Mouse (Mus musculus) heart, embryonic 12.5 days (tissue): ENCODE data around the gene Atp1a3. TPM values are rescaled to one million over a fixed set of nuclear protein-coding genes. Genes with fewer than 3 reads are reported as not detected.

Source experiments
- microRNA-seq: library from miRNA; unstranded; fragments of <30 nt; microRNA quantifications from one replicate; pipeline ENCODE4, GENCODE M21; 2017
- polyA plus RNA-seq: library from polyadenylated mRNA; unstranded; fragments of >200 nt; fragmentation: Nextera tagmentation; extraction: Ambion mirVana; gene quantifications from 2 replicates; pipeline ENCODE4 v1.2.1, GENCODE M21; 2016

Gene Atp1a3
- polyA plus RNA-seq, 1 experiment from 2014 or later: 3.8 TPM

Small RNA genes lying within 50 kb of the gene (microRNA-seq; reads per million reads assigned to microRNA genes)
- gene Mir7046 (not detected), gene Mir7047 (not detected)

Other genes with a start within 250 kb of the Atp1a3 start
- gene Cd177, start 245.6 kb downstream of the Atp1a3 start, polyA plus RNA-seq: 0.06 TPM in 1 of 2 replicates, not detected in the other
- gene Ceacam10, start 228.8 kb downstream of the Atp1a3 start, polyA plus RNA-seq: not detected in 2 replicates
- 12.6 and 13.6 TPM in 2 replicates for gene Gm9844, start 143.7 kb downstream of the Atp1a3 start, polyA plus RNA-seq
- not detected in 2 replicates for gene Lypd4, start 136.0 kb downstream of the Atp1a3 start, polyA plus RNA-seq
- gene Dmrtc2, start 135.9 kb downstream of the Atp1a3 start, polyA plus RNA-seq: not detected in 2 replicates
- 1,145 and 1,216 TPM in 2 replicates for gene Rps19, start 121.6 kb downstream of the Atp1a3 start, polyA plus RNA-seq
- 0.15 TPM in 1 of 2 replicates, not detected in the other for gene Cd79a, start 108.6 kb downstream of the Atp1a3 start, polyA plus RNA-seq
- gene Arhgef1, start 103.0 kb downstream of the Atp1a3 start, polyA plus RNA-seq: 82.7 and 83.0 TPM in 2 replicates
- not detected in 2 replicates for gene Gm4881, start 61.5 kb downstream of the Atp1a3 start, polyA plus RNA-seq
- 153 and 170 TPM in 2 replicates for gene Rabac1, start 33.2 kb downstream of the Atp1a3 start, polyA plus RNA-seq
- 7.7 and 7.9 TPM in 2 replicates for gene Grik5, start 66.4 kb upstream of the Atp1a3 start, polyA plus RNA-seq
- gene Zfp574, start 66.6 kb upstream of the Atp1a3 start, polyA plus RNA-seq: 24.4 and 24.5 TPM in 2 replicates
- 0.54 and 0.81 TPM in 2 replicates for gene Pou2f2, start 173.8 kb upstream of the Atp1a3 start, polyA plus RNA-seq
- gene Dedd2, start 214.7 kb upstream of the Atp1a3 start, polyA plus RNA-seq: 8.2 and 9.5 TPM in 2 replicates
- gene Zfp526, start 215.5 kb upstream of the Atp1a3 start, polyA plus RNA-seq: 2.3 and 2.5 TPM in 2 replicates
- gene Gsk3a, start 231.9 kb upstream of the Atp1a3 start, polyA plus RNA-seq: 12.1 and 12.7 TPM in 2 replicates
- gene Erf, start 244.8 kb upstream of the Atp1a3 start, polyA plus RNA-seq: 17.6 and 20.4 TPM in 2 replicates